ENCODE assay signal across 10 mouse cellular contexts in genomic region chr2:20961295-20961694, GRCm38 (mm10). TPM values are rescaled to one million over a fixed set of nuclear protein-coding genes. Genes with fewer than 3 reads are reported as not detected.
A peak's percentile ranks its signal among the peaks of the same experiment; 100 is the strongest.
DNase-seq lines count a peak whose midpoint lies in the region; ATAC-seq and TF ChIP-seq lines count a peak whose summit lies in the region.
"Had no signal": no experiment of that assay in that cellular context is flagged by ENCODE, and none has a peak within 500 bp of the region (broad histone marks: within the 10 kb centered on the region; RNA-seq: fewer than 3 reads in every experiment).

No protein-coding gene starts in this region.

- TF ChIP-seq EP300 in stomach, postnatal 0 days (optimal IDR thresholded peaks at IDR 0.05) = no peak

- no peaks in the 10 kb centered on the region for H3K9me3 ChIP-seq in forebrain, embryonic 13.5 days (replicated peaks)
- no peaks in the 10 kb centered on the region for H3K9me3 ChIP-seq in forebrain, embryonic 11.5 days (ENCODE audit: control insufficient read depth, low read length)
- H3K9me3 ChIP-seq in midbrain, embryonic 11.5 days (ENCODE audit: control insufficient read depth, low read length) = no peaks in the 10 kb centered on the region
- no peaks in the 10 kb centered on the region for H3K9me3 ChIP-seq in midbrain, embryonic 10.5 days (replicated peaks)
- H3K9me3 ChIP-seq in stomach, postnatal 0 days (ENCODE audit: control insufficient read depth, low read length) = no peaks in the 10 kb centered on the region

- peak overlapping the region; percentile 45 for H3K9ac ChIP-seq in forebrain, embryonic 13.5 days
- no peak overlapping the region for H3K9ac ChIP-seq in forebrain, embryonic 11.5 days (ENCODE audit: low read length)
- H3K9ac ChIP-seq in midbrain, embryonic 11.5 days (ENCODE audit: low read length) = no peak overlapping the region
- H3K9ac ChIP-seq in stomach, postnatal 0 days (ENCODE audit: low read length) = no peak overlapping the region

- H3K4me1 ChIP-seq in forebrain, embryonic 13.5 days = peaks cover 81% of the 10 kb centered on the region
- H3K4me1 ChIP-seq in forebrain, embryonic 11.5 days (replicated peaks; ENCODE audit: control insufficient read depth, insufficient read depth, low read length) = peaks cover 22% of the 10 kb centered on the region
- peaks cover 51% of the 10 kb centered on the region for H3K4me1 ChIP-seq in midbrain, embryonic 11.5 days (ENCODE audit: control insufficient read depth, insufficient read depth, low read length)
- peaks cover 74% of the 10 kb centered on the region for H3K4me1 ChIP-seq in midbrain, embryonic 10.5 days
- H3K4me1 ChIP-seq in stomach, postnatal 0 days (replicated peaks; ENCODE audit: control insufficient read depth, insufficient read depth) = peaks cover 5% of the 10 kb centered on the region; the same call in 1 of the 2 replicates

- peak overlapping the region; percentile 46 for H3K4me2 ChIP-seq in forebrain, embryonic 13.5 days
- no peak overlapping the region for H3K4me2 ChIP-seq in forebrain, embryonic 11.5 days (ENCODE audit: low read depth, low read length, severe bottlenecking)
- H3K4me2 ChIP-seq in midbrain, embryonic 11.5 days = no peak overlapping the region
- H3K4me2 ChIP-seq in stomach, postnatal 0 days (replicated peaks; ENCODE audit: low read depth) = no peak overlapping the region

- H3K36me3 ChIP-seq in forebrain, embryonic 13.5 days (ENCODE audit: poor library complexity, severe bottlenecking) = no peaks in the 10 kb centered on the region
- H3K36me3 ChIP-seq in forebrain, embryonic 11.5 days (ENCODE audit: control insufficient read depth, insufficient read depth, low read length) = no peaks in the 10 kb centered on the region
- no peaks in the 10 kb centered on the region for H3K36me3 ChIP-seq in midbrain, embryonic 11.5 days (ENCODE audit: control insufficient read depth, insufficient read depth, low read length)
- H3K36me3 ChIP-seq in midbrain, embryonic 10.5 days = 0 out of 2 replicates have a peak, but pooled peaks cover 6% of the 10 kb centered on the region
- H3K36me3 ChIP-seq in macrophage (ENCODE audit: inconsistent target) = no peaks in the 10 kb centered on the region
- no peaks in the 10 kb centered on the region for H3K36me3 ChIP-seq in stomach, postnatal 0 days (ENCODE audit: control insufficient read depth, insufficient read depth, low read length)

- H3K27ac ChIP-seq in forebrain, embryonic 13.5 days = peak overlapping the region; percentile 16; the same call in 1 of the 2 replicates
- H3K27ac ChIP-seq in forebrain, embryonic 11.5 days (ENCODE audit: low read depth, low read length) = no peak overlapping the region
- H3K27ac ChIP-seq in midbrain, embryonic 11.5 days (ENCODE audit: low read depth, low read length) = no peak overlapping the region
- H3K27ac ChIP-seq in midbrain, embryonic 10.5 days (replicated peaks) = no peak overlapping the region
- peak overlapping the region; percentile 53 for H3K27ac ChIP-seq in macrophage
- H3K27ac ChIP-seq in stomach, postnatal 0 days (replicated peaks) = 0 out of 2 replicates have a peak overlapping the region, but pooled peaks have one; percentile 18

- no peak for TF ChIP-seq CTCF in stomach, postnatal 0 days (IDR thresholded peaks at IDR 0.05; ENCODE audit: low read depth)

- peaks cover 98% of the 10 kb centered on the region for H3K79me2 ChIP-seq in macrophage (ENCODE audit: inconsistent target)

- no peak for ATAC-seq in forebrain, embryonic 13.5 days
- ATAC-seq in forebrain, embryonic 11.5 days (replicated peaks; ENCODE audit: low FRiP score) = no peak
- ATAC-seq in midbrain, embryonic 11.5 days (ENCODE audit: low FRiP score) = no peak
- peak; percentile 81 for ATAC-seq in stomach, postnatal 0 days (ENCODE audit: low FRiP score, low TSS enrichment)

- no peaks in the 10 kb centered on the region for H3K27me3 ChIP-seq in forebrain, embryonic 13.5 days
- no peaks in the 10 kb centered on the region for H3K27me3 ChIP-seq in forebrain, embryonic 11.5 days (ENCODE audit: control insufficient read depth, insufficient read depth, low read length)
- no peaks in the 10 kb centered on the region for H3K27me3 ChIP-seq in midbrain, embryonic 11.5 days (ENCODE audit: control insufficient read depth, insufficient read depth, low read length)
- no peaks in the 10 kb centered on the region for H3K27me3 ChIP-seq in midbrain, embryonic 10.5 days (ENCODE audit: low read depth, poor library complexity, severe bottlenecking)
- H3K27me3 ChIP-seq in stomach, postnatal 0 days (ENCODE audit: control insufficient read depth, insufficient read depth, low read length) = no peaks in the 10 kb centered on the region

- 45% methylated on average over 8 of the region's 8 CpGs for WGBS in forebrain, embryonic 13.5 days
- 64% methylated on average over 8 of the region's 8 CpGs for WGBS in forebrain, embryonic 11.5 days
- 66% methylated on average over 8 of the region's 8 CpGs for WGBS in midbrain, embryonic 11.5 days
- WGBS in midbrain, embryonic 10.5 days = 80% methylated on average over 8 of the region's 8 CpGs
- WGBS in macrophage (ENCODE audit: missing documents) = 14% methylated on average over 8 of the region's 8 CpGs
- WGBS in stomach, postnatal 0 days = 42% methylated on average over 8 of the region's 8 CpGs

- H3K4me3 ChIP-seq in forebrain, embryonic 13.5 days = 0 out of 2 replicates have a peak overlapping the region, but pooled peaks have one; percentile 12
- no peak overlapping the region for H3K4me3 ChIP-seq in forebrain, embryonic 11.5 days (ENCODE audit: low read depth, low read length)
- no peak overlapping the region for H3K4me3 ChIP-seq in midbrain, embryonic 11.5 days (ENCODE audit: low read depth, low read length)
- no peak overlapping the region for H3K4me3 ChIP-seq in midbrain, embryonic 10.5 days
- peak overlapping the region; percentile 9; the same call in 1 of the 2 replicates for H3K4me3 ChIP-seq in macrophage (ENCODE audit: inconsistent target)
- H3K4me3 ChIP-seq in stomach, postnatal 0 days (ENCODE audit: low read depth, low read length) = no peak overlapping the region

- no peak for DNase-seq in forebrain, embryonic 11.5 days (ENCODE audit: low spot score)
- DNase-seq in midbrain, embryonic 11.5 days (ENCODE audit: low spot score, missing footprints) = peak; percentile 81
- DNase-seq in midbrain, embryonic 10.5 days (ENCODE audit: low spot score) = no peak
- no peak for DNase-seq in stomach, postnatal 0 days (ENCODE audit: low spot score)
- DNase-seq in embryo, embryonic 10 days (ENCODE audit: low spot score) = no peak
- DNase-seq in kidney, adult 11 months = no peak
- DNase-seq: kidney, postnatal 14 days; lung, postnatal 14 days had no signal

RNA-seq across cellular contexts. Expression of gene Arhgap21, which starts 7.4 kb away (rescaled TPM):
- 37.1 and 38.6 TPM in 2 replicates for polyA plus RNA-seq in forebrain, embryonic 13.5 days (2015; fragmentation: Nextera tagmentation; extraction: Ambion mirVana)
- polyA plus RNA-seq in forebrain, embryonic 11.5 days (2014; fragmentation: Nextera tagmentation; extraction: Ambion mirVana) = 56.9 and 61.2 TPM in 2 replicates
- polyA plus RNA-seq in midbrain, embryonic 11.5 days (2014; fragmentation: Nextera tagmentation; extraction: Ambion mirVana) = 56.9 and 57.4 TPM in 2 replicates
- 28.3 and 40.4 TPM in 2 replicates for polyA plus RNA-seq in midbrain, embryonic 10.5 days (2016; fragmentation: Nextera tagmentation; extraction: Ambion mirVana)
- total RNA-seq in macrophage (2018; cell fraction: chromatin; rRNA removed) = 100 to 1,000 TPM in 9 of 26 experiments, 10 to 100 TPM in 17; 48.2 to 171 (median 89.6) TPM
- 10 to 100 TPM; 21.1 to 34.3 (median 26.9) TPM for total RNA-seq in macrophage (2018; cell fraction: cytosol; rRNA removed)
- 100 to 1,000 TPM in 2 of 26 experiments, 10 to 100 TPM in 24; 30.6 to 132 (median 55.8) TPM for total RNA-seq in macrophage (2018; cell fraction: nucleus; rRNA removed)
- 18.4 to 26.0 TPM (median 22.5 TPM) in 3 replicates for polyA plus RNA-seq in macrophage (2018)
- polyA plus RNA-seq in stomach, postnatal 0 days (2015; fragmentation: Nextera tagmentation; extraction: Ambion mirVana) = 5.2 and 5.5 TPM in 2 replicates

Comparison
In these comparisons a context has a peak if more than half of its experiments do, and no peak if none do; other contexts are left out.
1. H3K27ac ChIP-seq: peak in forebrain, embryonic 13.5 days (single experiment), macrophage (single experiment) and stomach, postnatal 0 days (single experiment); none in forebrain, embryonic 11.5 days (single experiment), midbrain, embryonic 11.5 days (single experiment) and midbrain, embryonic 10.5 days (single experiment).
2. H3K4me3 ChIP-seq: peak in forebrain, embryonic 13.5 days (single experiment) and macrophage (single experiment); none in forebrain, embryonic 11.5 days (single experiment), midbrain, embryonic 11.5 days (single experiment), midbrain, embryonic 10.5 days (single experiment) and stomach, postnatal 0 days (single experiment).